Mouse (Mus musculus): ENCODE measurements around the gene Pafah1b2. TPM values are rescaled to one million over a fixed set of nuclear protein-coding genes. Genes with fewer than 3 reads are reported as not detected.

The Pafah1b2 gene
- total RNA-seq, 1 experiment from 2014 or later: 132 TPM

DNA sequence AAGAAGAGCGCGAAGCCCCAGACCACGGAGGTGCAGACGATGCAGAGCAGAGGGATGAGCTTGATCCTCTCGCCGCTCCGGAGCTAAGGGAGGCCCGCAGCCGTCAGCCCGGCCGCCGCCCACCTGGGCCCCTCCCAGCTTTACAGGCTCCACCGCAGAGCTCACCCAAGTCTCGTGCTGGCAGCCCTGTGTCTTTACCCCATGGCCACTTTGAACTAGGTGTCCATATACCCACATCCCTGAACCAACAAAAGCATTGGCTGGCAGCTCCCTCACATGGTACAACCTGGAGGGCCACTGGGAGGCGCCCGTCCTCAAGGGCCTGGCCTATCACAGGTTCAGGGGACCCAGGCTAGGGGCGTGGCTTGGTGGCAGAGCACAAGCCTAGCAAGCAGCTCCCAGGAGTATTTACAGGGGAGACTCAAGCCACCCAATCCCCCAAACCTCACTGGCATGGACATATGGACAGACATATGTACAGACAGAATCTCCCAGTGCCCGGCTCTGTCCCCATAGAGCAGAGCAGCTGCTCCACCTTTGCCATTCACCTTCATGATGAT, 71.1 kb downstream of the Pafah1b2 start:
- DNase-seq: peak; percentile 66

- no peak for DNase-seq
These were observed 72.7 kb downstream of the Pafah1b2 start for GRCm38 (mm10) chr9:45939794-45940193.

DNA sequence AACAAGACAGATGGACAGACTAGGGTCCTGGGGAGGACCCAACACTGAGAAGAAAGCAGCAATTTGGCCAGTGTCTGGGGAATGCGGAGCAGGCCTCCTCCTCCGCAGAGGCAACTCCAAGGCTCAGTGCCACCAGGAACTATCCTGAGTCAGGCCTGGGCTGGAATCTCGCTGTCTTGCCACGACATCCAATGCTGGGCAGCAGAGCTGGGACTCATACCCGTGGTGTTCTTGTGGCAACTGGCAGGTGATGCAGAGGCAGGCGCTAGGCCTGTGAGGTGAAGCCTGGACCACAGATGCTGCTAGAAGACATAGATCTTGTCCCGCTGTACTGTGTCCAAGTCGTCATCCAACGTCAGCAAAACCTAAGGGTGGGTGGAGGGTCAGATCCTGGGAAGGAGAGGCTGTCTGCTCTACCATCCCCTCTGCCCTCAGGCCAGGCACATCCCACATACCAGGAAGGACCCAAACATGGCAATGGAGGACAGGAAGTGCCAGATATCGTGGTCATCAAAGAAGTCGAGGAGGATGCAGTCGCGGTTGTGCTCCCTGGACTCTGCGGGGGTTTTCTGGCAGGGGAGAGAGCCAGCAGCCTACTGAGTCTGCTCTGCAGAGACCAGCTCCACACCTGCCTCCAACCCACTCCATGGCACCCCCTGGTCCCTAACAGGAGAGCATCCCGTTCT, 73.4 kb downstream of the Pafah1b2 start:
- no peak for DNase-seq

- DNase-seq: peak; percentile 87
These were observed 74.4 kb downstream of the Pafah1b2 start for GRCm38 (mm10) chr9:45938088-45938487.

DNA sequence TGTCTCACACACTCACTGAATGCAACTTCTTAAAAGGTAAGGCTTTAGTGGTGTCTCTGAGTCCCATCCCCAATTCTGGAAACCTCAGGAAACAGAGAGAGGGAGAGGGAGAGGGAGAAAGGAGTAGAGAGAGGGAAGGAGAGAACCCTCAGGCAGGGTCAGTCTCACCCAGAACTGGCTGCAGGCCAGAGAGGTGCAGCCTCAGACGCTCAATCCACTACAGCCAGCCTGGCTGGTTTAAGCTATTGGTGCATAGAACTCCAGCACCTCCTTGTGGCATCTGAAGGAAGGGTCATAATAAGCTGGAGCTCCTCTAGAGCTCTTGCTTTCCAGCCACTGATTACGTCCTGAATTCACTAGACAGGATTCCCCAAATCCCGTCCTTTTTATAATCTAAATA, 75.6 kb downstream of the Pafah1b2 start:
- peak; percentile 86 for DNase-seq

DNA sequence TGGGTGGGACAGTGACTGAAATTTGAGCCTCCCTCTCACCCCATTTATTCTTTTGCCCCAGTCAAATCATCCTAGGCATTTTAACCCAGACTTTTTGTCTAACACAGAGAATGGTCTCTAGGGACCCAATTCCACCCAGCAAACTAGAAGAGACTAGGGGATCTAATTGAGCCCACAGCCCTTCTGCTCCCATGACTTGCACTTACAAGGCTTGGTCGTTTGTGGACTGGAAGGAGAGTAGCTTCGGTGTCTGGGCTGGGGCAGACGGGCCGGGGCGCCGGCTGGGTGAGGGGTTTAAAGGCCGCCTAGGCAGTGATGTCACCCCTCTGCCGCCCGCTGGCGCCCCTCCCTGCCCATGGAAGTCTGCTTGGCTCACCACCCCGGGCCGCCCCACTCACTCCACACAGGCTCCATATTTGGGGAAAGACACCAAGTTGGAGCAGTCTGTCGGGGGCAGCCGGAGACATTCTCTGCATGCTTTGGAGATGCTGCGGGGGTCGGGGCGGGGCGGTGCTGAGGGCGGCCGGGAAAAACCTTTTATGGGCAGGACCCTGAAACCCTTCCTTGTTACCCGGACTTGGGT, 76.8 kb downstream of the Pafah1b2 start, which contains the start of gene Tagln:
Gene Tagln (minus strand): TSS at position 431 of the 583 bp plus-strand sequence.
- DNase-seq: no peak

DNA sequence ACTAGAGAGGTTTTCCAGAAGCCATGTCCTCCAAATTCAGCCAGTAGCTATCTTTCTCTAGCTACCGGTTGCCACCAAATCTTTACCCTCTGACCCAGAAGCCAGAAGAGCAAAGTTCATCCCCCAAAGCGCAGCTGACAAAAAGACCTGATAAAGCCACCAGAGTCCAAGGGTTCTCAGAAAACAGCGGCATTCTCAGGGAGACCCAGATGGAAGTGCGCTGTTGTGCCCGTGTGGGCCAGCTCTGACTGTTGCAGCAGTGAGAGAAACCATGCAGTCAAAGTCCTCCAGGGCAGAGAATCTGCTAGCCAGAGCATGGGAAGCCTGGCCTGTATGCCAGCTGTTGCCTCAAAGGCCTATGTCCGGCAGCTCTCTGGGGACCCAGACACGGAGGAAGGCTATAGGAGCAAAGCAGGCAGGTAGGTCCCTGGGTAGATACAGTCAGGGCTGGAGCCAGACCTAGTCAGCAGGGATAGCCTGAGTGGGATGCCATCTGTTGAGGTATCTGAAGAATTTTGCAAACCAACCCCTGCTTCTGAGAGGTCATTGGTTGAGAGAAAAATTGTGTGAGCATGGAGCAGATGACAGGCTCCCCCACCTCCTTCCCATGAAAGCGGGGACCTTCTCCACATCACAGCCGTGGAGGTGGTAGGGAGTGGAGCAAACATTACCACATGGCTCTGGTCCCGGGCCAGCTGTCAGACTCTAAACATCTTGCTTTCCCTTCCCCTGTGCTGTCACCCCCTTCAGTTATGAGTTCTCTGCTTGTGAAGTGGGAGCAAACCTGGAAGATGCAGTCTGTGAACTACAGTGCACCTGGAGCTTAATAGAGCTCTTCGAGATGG, 79.7 kb downstream of the Pafah1b2 start:
- DNase-seq: no peak

DNA sequence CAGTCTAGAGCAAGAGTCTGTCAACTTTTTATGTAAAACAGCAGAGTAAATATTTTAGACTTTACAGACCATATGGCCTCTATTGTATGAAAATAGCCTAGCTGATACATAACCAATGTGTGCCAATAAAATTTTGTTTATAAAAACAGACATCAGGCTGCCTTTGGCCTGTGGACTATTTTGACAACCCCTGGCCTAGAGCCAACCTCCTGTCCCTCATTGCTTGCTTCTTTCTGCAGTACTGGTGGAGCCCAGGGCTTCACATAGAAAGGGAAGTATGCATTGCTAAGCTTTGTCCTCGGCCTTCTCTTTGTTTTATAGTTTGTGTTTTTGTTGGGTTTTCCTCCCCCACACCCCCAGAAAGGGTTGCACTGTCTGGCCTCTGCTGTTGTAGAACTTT, 80.5 kb downstream of the Pafah1b2 start:
- DNase-seq: peak; percentile 57

DNA sequence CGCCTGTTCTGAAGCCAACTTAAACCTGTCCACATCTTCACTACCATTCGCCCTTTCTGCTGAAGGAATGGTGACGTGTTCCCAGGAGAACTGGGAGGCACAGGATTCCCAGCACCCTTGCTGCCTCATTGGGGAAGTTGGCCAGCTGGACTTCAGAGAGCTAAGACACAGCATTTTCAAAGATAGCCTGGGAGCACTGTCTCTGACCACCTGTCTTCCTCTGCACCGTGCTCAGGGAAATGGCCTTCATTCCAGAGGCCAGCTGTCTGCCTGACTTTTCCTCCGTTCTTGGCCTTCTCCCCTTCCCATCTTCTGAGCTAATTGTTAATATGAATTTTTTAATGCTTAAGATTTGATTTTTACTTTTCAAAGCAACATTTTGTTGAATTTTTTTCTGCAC, 83.2 kb downstream of the Pafah1b2 start:
- DNase-seq: no peak

DNA sequence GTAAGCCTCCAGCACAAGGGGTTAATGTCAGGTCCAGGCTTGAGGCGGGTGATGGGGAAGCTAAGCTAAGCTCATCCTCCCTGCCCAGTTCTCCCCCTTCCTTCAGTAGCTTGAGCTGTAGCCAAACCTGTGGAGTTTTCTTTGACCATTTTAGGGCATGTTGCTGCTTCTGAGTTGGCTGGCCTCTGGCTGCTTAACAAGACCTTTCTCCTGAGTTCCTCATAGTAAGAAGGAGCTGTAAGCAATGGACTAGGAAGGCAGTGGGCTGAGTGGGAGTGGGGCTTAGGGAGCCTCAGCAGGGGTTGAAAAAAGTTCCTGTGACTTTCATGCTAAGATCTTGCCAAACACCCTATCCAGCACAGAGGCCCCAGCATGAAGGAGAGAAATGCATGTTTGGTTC, 92.6 kb downstream of the Pafah1b2 start:
- DNase-seq: no peak

- peak; percentile 77 for DNase-seq
These were observed 95.2 kb downstream of the Pafah1b2 start for GRCm38 (mm10) chr9:45917041-45917934.

DNA sequence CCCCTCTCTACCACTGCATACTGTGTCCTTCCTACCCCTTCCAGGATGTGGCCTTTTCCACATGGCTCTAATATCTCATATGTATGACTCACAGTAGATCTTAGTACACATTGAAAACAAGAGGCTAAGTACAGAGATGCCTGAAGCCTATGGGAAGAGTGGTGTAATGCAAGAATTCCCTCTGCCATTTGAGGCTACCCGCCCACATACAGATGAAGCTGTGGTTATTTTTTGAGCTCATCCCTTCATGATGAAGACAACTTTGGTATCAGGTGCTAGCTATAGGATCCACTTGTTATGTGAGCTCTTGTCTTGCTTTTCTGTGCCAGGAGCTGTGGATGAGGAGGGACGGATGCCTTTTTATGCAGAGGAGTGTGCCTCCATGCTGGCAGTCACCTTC, 96.8 kb downstream of the Pafah1b2 start:
- no peak for DNase-seq

Small RNAs within 50 kb of the gene (microRNA-seq; reads per million reads assigned to microRNA genes)
- 0.85 to 1.5 reads per million in 2 experiments for gene Mir7087

Other genes starting within 250 kb of the Pafah1b2 start
- gene Cep164, start 184.0 kb downstream of the Pafah1b2 start, total RNA-seq (2021): 12.4 and 13.1 TPM in 2 replicates
- 25.2 and 25.6 TPM in 2 replicates for gene Bace1, start 174.1 kb downstream of the Pafah1b2 start, total RNA-seq (2021)
- 26.6 and 28.4 TPM in 2 replicates for gene Pcsk7, start 106.2 kb downstream of the Pafah1b2 start, total RNA-seq (2021)
- 39.0 and 40.0 TPM in 2 replicates for gene Rnf214, start 105.8 kb downstream of the Pafah1b2 start, total RNA-seq (2021)
- 57.9 and 85.1 TPM in 2 replicates for gene Tagln, start 76.6 kb downstream of the Pafah1b2 start, total RNA-seq (2021)
- 177 and 178 TPM in 2 replicates for gene Sidt2, start 57.4 kb downstream of the Pafah1b2 start, total RNA-seq (2021)
- gene Sik3, start 130 bp upstream of the Pafah1b2 start, total RNA-seq (2021): 53.9 and 56.6 TPM in 2 replicates
- 163 and 2,505 TPM in 2 replicates for gene Apoa1, start 215.9 kb upstream of the Pafah1b2 start, total RNA-seq (2021)
- gene Apoc3, start 222.9 kb upstream of the Pafah1b2 start, total RNA-seq (2021): 9.9 and 222 TPM in 2 replicates
- gene Apoa4, start 228.0 kb upstream of the Pafah1b2 start, total RNA-seq (2021): 0.86 and 4.1 TPM in 2 replicates